Mouse (Mus musculus) lung, postnatal 0 days (tissue): ENCODE measurements around the gene Pde10a. TPM values are rescaled to one million over a fixed set of nuclear protein-coding genes. Genes with fewer than 3 reads are reported as not detected.

Experiments used
- ATAC-seq: fragments of 200-750 bp; cut with Nextera tagmentation; 2 replicates; pipeline ENCODE4 v1.8.0; 2017; ENCODE audit warnings: moderate library complexity
- DNase-seq: peaks from one replicate; pipeline ENCODE4 v3.0.0-alpha.2; 2016; ENCODE audit warnings: low spot score
- H3K27ac ChIP-seq: fragments of 300-500 bp; sonication (generic); 2 replicates; pipeline ENCODE4 v1.5.1; 2014; ENCODE audit warnings: antibody characterized with exemption, mild to moderate bottlenecking, low read length, mixed read lengths
- H3K27me3 ChIP-seq: fragments of 300-500 bp; sonication (generic); replicated peaks from 2 replicates; pipeline ENCODE4 v1.6.1; 2014; ENCODE audit warnings: low read length, mixed read lengths; ENCODE audit not compliant: insufficient read depth
- H3K36me3 ChIP-seq: fragments of 300-500 bp; sonication (generic); 2 replicates; pipeline ENCODE4 v1.6.1; 2014; ENCODE audit warnings: low read length, mixed read lengths; ENCODE audit not compliant: insufficient read depth
- H3K4me1 ChIP-seq: fragments of 300-500 bp; sonication (generic); 2 replicates; pipeline ENCODE4 v1.6.1; 2014; ENCODE audit warnings: antibody characterized with exemption, low read depth, low read length, mixed read lengths; ENCODE audit not compliant: insufficient read depth
- H3K4me2 ChIP-seq: fragments of 300-500 bp; sonication (generic); replicated peaks from 2 replicates; pipeline ENCODE4 v1.6.1; 2014; ENCODE audit warnings: low read depth, mild to moderate bottlenecking, low read length, moderate library complexity, mixed read lengths
- H3K4me3 ChIP-seq: fragments of 300-500 bp; sonication (generic); 2 replicates; pipeline ENCODE4 v1.5.1; 2014; ENCODE audit warnings: low read depth, low read length
- H3K9ac ChIP-seq: fragments of 300-500 bp; sonication (generic); replicated peaks from 2 replicates; pipeline ENCODE4 v1.6.1; 2014; ENCODE audit warnings: low read depth, mild to moderate bottlenecking
- H3K9me3 ChIP-seq: fragments of 300-500 bp; sonication (generic); 2 replicates; pipeline ENCODE4 v1.6.1; 2016; ENCODE audit warnings: low read length, mixed read lengths
- CTCF ChIP-seq: IDR thresholded peaks from 2 replicates; pipeline ENCODE4 v1.5.1; 2016; ENCODE audit warnings: antibody characterized with exemption, mild to moderate bottlenecking
- EP300 ChIP-seq: IDR thresholded peaks from 2 replicates; pipeline ENCODE4 v1.6.1; 2016; ENCODE audit warnings: antibody characterized with exemption, mild to moderate bottlenecking, control low read depth
- WGBS: fragments of 180-500 bp; shearing (Covaris S2); extraction: QIAGEN DNeasy Blood & Tissue Kit; methylation state at CpG from one replicate; pipeline ENCODE4 v1.1.7; 2014; 5-methylcytosine and 5-hydroxymethylcytosine counted together
- polyA plus RNA-seq: library from polyadenylated mRNA; unstranded; fragments of >200 nt; fragmentation: Nextera tagmentation; extraction: Ambion mirVana; gene quantifications from 2 replicates; pipeline ENCODE4 v1.2.1, GENCODE M21; 2015

Gene Pde10a
- polyA plus RNA-seq, 1 experiment from 2014 or later, result 0.86 TPM

- H3K4me3 ChIP-seq, result no peak overlapping the region
- ATAC-seq, result peak; percentile 91
- H3K36me3 ChIP-seq, result no peaks in the 10 kb centered on the region
- no peaks in the 10 kb centered on the region for H3K27me3 ChIP-seq
- H3K27ac ChIP-seq, result no peak overlapping the region
- H3K4me2 ChIP-seq, result no peak overlapping the region
- peak; percentile 90 for DNase-seq
- H3K9me3 ChIP-seq, result no peaks in the 10 kb centered on the region
- H3K9ac ChIP-seq, result no peak overlapping the region
- peak; percentile 96 for TF ChIP-seq EP300
- no peak for TF ChIP-seq CTCF
- 46% methylated on average over 8 of the region's 8 CpGs for WGBS
- no peaks in the 10 kb centered on the region for H3K4me1 ChIP-seq
Measured at GRCm38 (mm10) chr17:8864638-8865497, 339.7 kb downstream of the Pde10a start.

GRCm38 (mm10) chr17:8867331-8868237 is 342.4 kb downstream of the Pde10a start:
- no peaks in the 10 kb centered on the region for H3K27me3 ChIP-seq
- no peak overlapping the region for H3K4me3 ChIP-seq
- no peaks in the 10 kb centered on the region; the same call in 1 of the 2 replicates for H3K4me1 ChIP-seq
- no peaks in the 10 kb centered on the region for H3K36me3 ChIP-seq
- ATAC-seq (no peak), DNase-seq (peak; percentile 64)
- H3K27ac ChIP-seq, result no peak overlapping the region
- H3K9me3 ChIP-seq, result no peaks in the 10 kb centered on the region
- no peak overlapping the region for H3K9ac ChIP-seq
- H3K4me2 ChIP-seq, result no peak overlapping the region
- WGBS, result 50% methylated on average over 24 of the region's 25 CpGs
- TF ChIP-seq CTCF (no peak), EP300 (no peak)

GRCm38 (mm10) chr17:8869287-8869686 is 344.1 kb downstream of the Pde10a start:
- Histone ChIP-seq H3K4me1 (no peaks in the 10 kb centered on the region; the same call in 1 of the 2 replicates), H3K4me2 (no peak overlapping the region), H3K27ac (no peak overlapping the region), H3K4me3 (no peak overlapping the region), H3K9me3 (no peaks in the 10 kb centered on the region), H3K36me3 (no peaks in the 10 kb centered on the region), H3K9ac (no peak overlapping the region), H3K27me3 (no peaks in the 10 kb centered on the region)
- WGBS, result 92% methylated on average over 10 of the region's 10 CpGs
- TF ChIP-seq EP300 (no peak), CTCF (no peak)
- ATAC-seq, result no peak
- DNase-seq, result no peak

DNA sequence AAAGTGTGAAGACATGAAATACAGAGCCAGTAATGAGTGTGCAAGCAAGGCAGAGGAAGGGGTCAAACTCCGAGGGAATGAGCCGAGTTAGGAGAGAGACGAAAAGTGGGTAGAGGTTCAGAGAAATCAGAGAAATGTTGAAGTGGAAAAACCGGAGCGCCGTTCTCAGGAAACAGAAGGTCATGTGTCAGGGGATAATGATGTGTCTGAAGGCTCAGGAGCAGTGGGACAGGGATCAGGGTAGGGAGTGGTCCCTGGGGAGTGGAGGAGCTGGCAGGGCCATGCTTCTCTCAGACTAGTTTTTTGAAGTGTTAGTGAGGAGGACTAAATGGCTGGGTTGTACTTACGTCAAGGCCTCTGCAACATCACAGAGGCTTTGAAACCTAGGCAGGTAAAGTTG is 345.7 kb downstream of the Pde10a start:
- no peak for ATAC-seq
- TF ChIP-seq EP300, result no peak
- no peak for TF ChIP-seq CTCF
- WGBS, result 50% methylated on average over 7 of the region's 7 CpGs
- H3K9me3 ChIP-seq, result no peaks in the 10 kb centered on the region
- H3K4me1 ChIP-seq, result no peaks in the 10 kb centered on the region; the same call in 1 of the 2 replicates
- no peak overlapping the region for H3K4me3 ChIP-seq
- no peaks in the 10 kb centered on the region for H3K27me3 ChIP-seq
- H3K27ac ChIP-seq, result no peak overlapping the region
- no peak for DNase-seq
- no peak overlapping the region for H3K4me2 ChIP-seq
- H3K9ac ChIP-seq, result no peak overlapping the region
- no peaks in the 10 kb centered on the region for H3K36me3 ChIP-seq

GRCm38 (mm10) chr17:8871396-8871795 is 346.2 kb downstream of the Pde10a start:
- Histone ChIP-seq H3K9me3 (no peaks in the 10 kb centered on the region), H3K4me3 (no peak overlapping the region), H3K27me3 (no peaks in the 10 kb centered on the region), H3K27ac (no peak overlapping the region), H3K4me2 (no peak overlapping the region), H3K36me3 (no peaks in the 10 kb centered on the region), H3K9ac (no peak overlapping the region), H3K4me1 (no peaks in the 10 kb centered on the region; the same call in 1 of the 2 replicates)
- DNase-seq (no peak), ATAC-seq (no peak)
- 54% methylated on average over 7 of the region's 7 CpGs for WGBS
- no peak for TF ChIP-seq CTCF
- TF ChIP-seq EP300, result no peak

- 12% methylated on average over 12 of the region's 12 CpGs for WGBS
- ATAC-seq (peak; percentile 88), DNase-seq (peak; percentile 75)
- no peaks in the 10 kb centered on the region; the same call in 1 of the 2 replicates for H3K4me1 ChIP-seq
- no peaks in the 10 kb centered on the region for H3K36me3 ChIP-seq
- H3K9ac ChIP-seq, result no peak overlapping the region
- no peak overlapping the region for H3K27ac ChIP-seq
- peak overlapping the region; percentile 18 for H3K4me2 ChIP-seq
- peak; percentile 95 for TF ChIP-seq EP300
- no peak for TF ChIP-seq CTCF
- H3K9me3 ChIP-seq, result no peaks in the 10 kb centered on the region
- no peaks in the 10 kb centered on the region for H3K27me3 ChIP-seq
- H3K4me3 ChIP-seq, result no peak overlapping the region
Measured at GRCm38 (mm10) chr17:8871997-8872593, 346.9 kb downstream of the Pde10a start.
